Mouse (Mus musculus): ENCODE measurements at regions not wholly inside any gene's neighbourhood (a gene's known extent, or its start where the extent isn't known, plus 50 kb on each side); places are given as distances from the start of the nearest gene placed in this dataset.
A peak's percentile ranks its signal among the peaks of the same experiment; 100 is the strongest.

DNA sequence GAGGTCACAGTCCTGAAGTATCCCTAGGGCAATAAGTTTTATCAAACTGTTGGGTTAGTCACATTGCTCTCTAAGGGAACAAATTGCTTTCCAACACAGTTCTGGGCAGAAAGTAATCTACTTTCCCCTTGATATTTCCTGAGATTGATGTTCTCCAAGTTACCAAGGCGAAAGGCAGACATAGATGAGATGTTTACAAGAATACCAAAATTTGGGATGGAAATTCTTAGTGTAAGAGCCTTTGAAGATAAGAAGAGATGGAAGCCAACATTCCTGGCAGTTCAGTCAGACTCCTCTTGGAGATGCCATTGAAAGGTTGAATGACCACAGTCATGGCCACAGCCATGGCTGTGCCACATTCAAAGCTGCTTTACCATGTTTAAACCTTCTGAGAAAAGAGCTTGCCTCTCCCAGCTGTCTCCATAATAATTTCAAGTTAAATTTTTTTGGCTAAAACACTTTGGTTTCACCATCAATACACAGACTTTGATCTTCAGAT is 199.4 kb downstream of the 1700129C05Rik start:
- no peak overlapping the region for H3K9ac ChIP-seq (replicated peaks)
- H3K4me3 ChIP-seq (ENCODE audit: insufficient read depth in 1 of 2, low read depth in 2 of 2, low read length in 2 of 2), result no peak overlapping the region
- TF ChIP-seq CTCF (IDR thresholded peaks at IDR 0.05; ENCODE audit: low read depth), result no peak
- no peak for TF ChIP-seq EP300 (IDR thresholded peaks at IDR 0.05; ENCODE audit: low read depth)
- WGBS (ENCODE audit: insufficient replicate concordance), result 55% methylated on average over 1 of the region's 1 CpGs
- no peak overlapping the region for H3K4me2 ChIP-seq (ENCODE audit: low read depth)
- DNase-seq (ENCODE audit: low read depth in 3 of 3, low spot score in 3 of 3), result no peak
- no peaks in the 10 kb centered on the region for H3K36me3 ChIP-seq (replicated peaks; ENCODE audit: control insufficient read depth, insufficient read depth, low read depth)
- ATAC-seq (ENCODE audit: insufficient read depth), result no peak
- H3K27ac ChIP-seq, result no peak overlapping the region
- no peaks in the 10 kb centered on the region for H3K9me3 ChIP-seq (ENCODE audit: control insufficient read depth, low read length)
- no peaks in the 10 kb centered on the region for H3K27me3 ChIP-seq (ENCODE audit: control insufficient read depth, insufficient read depth, low read length)
- no peaks in the 10 kb centered on the region for H3K4me1 ChIP-seq (replicated peaks; ENCODE audit: control insufficient read depth in 2 of 2, insufficient read depth in 2 of 2, low read length in 1 of 2)

DNA sequence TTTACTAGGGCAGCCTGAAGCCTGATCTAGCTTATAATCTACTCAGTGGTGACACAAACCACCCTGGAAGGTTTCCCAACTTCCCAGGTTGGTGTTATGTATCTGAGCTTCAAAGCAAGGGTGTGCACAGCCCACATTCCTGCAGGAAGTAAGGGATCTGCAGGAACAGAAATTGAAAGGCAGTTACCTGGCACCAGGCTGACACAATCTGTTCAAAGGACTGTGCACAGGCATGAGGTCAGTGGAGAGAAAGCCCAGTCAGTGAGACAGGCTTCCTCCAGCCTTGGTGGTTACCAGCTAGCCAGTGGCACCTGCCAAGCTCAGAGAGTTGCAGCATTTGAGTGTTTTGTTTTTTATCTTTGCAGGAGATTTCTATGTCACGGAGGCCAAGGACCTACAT is 203.6 kb downstream of the 1700129C05Rik start:
- no peak overlapping the region for H3K9ac ChIP-seq (replicated peaks)
- 53% methylated on average over 1 of the region's 1 CpGs for WGBS (ENCODE audit: insufficient replicate concordance)
- TF ChIP-seq CTCF (IDR thresholded peaks at IDR 0.05; ENCODE audit: low read depth) (no peak), EP300 (IDR thresholded peaks at IDR 0.05; ENCODE audit: low read depth) (no peak)
- DNase-seq (ENCODE audit: low read depth in 3 of 3, low spot score in 3 of 3) (no peak), ATAC-seq (ENCODE audit: insufficient read depth) (no peak)
- no peak overlapping the region for H3K4me2 ChIP-seq (ENCODE audit: low read depth)
- H3K27me3 ChIP-seq (ENCODE audit: control insufficient read depth, insufficient read depth, low read length), result no peaks in the 10 kb centered on the region
- no peaks in the 10 kb centered on the region for H3K9me3 ChIP-seq (ENCODE audit: control insufficient read depth, low read length)
- no peaks in the 10 kb centered on the region for H3K4me1 ChIP-seq (replicated peaks; ENCODE audit: control insufficient read depth in 2 of 2, insufficient read depth in 2 of 2, low read length in 1 of 2)
- H3K27ac ChIP-seq, result no peak overlapping the region
- no peaks in the 10 kb centered on the region for H3K36me3 ChIP-seq (replicated peaks; ENCODE audit: control insufficient read depth, insufficient read depth, low read depth)
- H3K4me3 ChIP-seq (ENCODE audit: insufficient read depth in 1 of 2, low read depth in 2 of 2, low read length in 2 of 2), result no peak overlapping the region

DNA sequence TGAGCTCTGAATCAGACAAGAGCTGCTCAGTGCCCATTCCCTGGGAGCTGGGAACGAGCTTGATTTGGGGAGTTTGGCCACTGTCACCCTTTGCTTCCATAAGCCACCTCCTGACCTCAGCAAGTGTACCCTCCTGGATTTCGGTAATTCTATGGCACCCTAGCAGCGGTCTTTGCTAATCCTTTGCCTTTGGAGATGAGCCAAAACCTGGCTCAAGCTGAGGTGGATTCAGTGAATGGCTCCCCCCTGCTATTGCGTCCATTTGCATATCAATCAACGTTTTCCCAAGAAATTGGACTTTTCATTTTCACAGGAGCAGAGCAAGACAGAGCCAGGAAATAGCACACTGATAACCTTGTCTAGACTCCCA is 204.1 kb downstream of the 1700129C05Rik start:
- Histone ChIP-seq H3K4me2 (ENCODE audit: low read depth) (no peak overlapping the region), H3K27me3 (ENCODE audit: control insufficient read depth, insufficient read depth, low read length) (no peaks in the 10 kb centered on the region), H3K27ac (no peak overlapping the region), H3K9me3 (ENCODE audit: control insufficient read depth, low read length) (no peaks in the 10 kb centered on the region), H3K9ac (replicated peaks) (no peak overlapping the region), H3K4me1 (replicated peaks; ENCODE audit: control insufficient read depth in 2 of 2, insufficient read depth in 2 of 2, low read length in 1 of 2) (no peaks in the 10 kb centered on the region), H3K4me3 (ENCODE audit: insufficient read depth in 1 of 2, low read depth in 2 of 2, low read length in 2 of 2) (no peak overlapping the region), H3K36me3 (replicated peaks; ENCODE audit: control insufficient read depth, insufficient read depth, low read depth) (no peaks in the 10 kb centered on the region)
- WGBS (ENCODE audit: insufficient replicate concordance), result 38% methylated on average over 5 of the region's 5 CpGs
- no peak for ATAC-seq (ENCODE audit: insufficient read depth)
- TF ChIP-seq CTCF (IDR thresholded peaks at IDR 0.05; ENCODE audit: low read depth), result no peak
- no peak for TF ChIP-seq EP300 (IDR thresholded peaks at IDR 0.05; ENCODE audit: low read depth)
- DNase-seq (ENCODE audit: low read depth in 3 of 3, low spot score in 3 of 3), result no peak

DNA sequence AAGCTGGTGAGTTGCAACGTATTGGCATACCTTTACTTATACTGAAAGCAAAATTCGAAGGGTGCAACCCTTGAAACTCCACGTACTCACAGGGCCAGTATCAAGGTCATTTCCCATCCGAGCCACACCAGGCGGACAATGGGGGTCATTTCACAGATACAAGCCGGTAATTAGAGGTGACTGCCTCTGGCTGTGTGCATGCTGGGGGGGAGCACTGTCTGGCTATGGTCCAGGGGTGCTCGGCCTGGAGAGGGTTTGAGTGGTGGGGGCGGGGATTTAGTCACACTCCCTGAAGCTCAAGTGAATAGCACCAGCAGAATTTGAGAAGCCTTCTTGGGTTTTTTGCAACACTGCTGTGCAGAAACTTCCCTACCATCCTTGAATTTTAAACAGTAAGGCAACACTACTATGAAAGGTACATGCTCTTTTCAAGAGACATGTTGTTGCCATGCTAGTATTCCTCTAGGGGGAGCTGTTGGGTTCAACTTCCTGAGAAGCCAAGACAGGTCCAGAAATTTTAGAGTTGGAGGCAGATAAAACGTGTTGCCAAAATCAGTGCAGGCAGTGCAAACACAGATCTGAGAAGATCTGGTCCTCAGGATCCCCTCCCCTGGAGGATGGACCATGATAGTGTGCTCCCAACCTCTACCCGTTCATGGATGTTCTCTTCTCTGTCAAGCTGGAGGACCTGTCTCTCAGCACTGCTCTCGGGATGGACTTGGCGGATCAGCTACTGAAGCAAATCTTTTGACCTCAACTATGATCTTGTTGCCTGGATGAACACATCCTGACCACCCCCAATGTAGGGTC is 204.7 kb downstream of the 1700129C05Rik start:
- Histone ChIP-seq H3K27me3 (ENCODE audit: control insufficient read depth, insufficient read depth, low read length) (no peaks in the 10 kb centered on the region), H3K27ac (no peak overlapping the region), H3K9ac (replicated peaks) (no peak overlapping the region), H3K9me3 (ENCODE audit: control insufficient read depth, low read length) (no peaks in the 10 kb centered on the region), H3K36me3 (replicated peaks; ENCODE audit: control insufficient read depth, insufficient read depth, low read depth) (no peaks in the 10 kb centered on the region), H3K4me1 (replicated peaks; ENCODE audit: control insufficient read depth in 2 of 2, insufficient read depth in 2 of 2, low read length in 1 of 2) (no peaks in the 10 kb centered on the region), H3K4me2 (ENCODE audit: low read depth) (no peak overlapping the region), H3K4me3 (ENCODE audit: insufficient read depth in 1 of 2, low read depth in 2 of 2, low read length in 2 of 2) (no peak overlapping the region)
- ATAC-seq (ENCODE audit: insufficient read depth) (no peak), DNase-seq (ENCODE audit: low read depth in 3 of 3, low spot score in 3 of 3) (no peak)
- no peak for TF ChIP-seq EP300 (IDR thresholded peaks at IDR 0.05; ENCODE audit: low read depth)
- peak; percentile 22; the same call in 1 of the 2 replicates for TF ChIP-seq CTCF (IDR thresholded peaks at IDR 0.05; ENCODE audit: low read depth)
- 60% methylated on average over 12 of the region's 12 CpGs for WGBS (ENCODE audit: insufficient replicate concordance)

DNA sequence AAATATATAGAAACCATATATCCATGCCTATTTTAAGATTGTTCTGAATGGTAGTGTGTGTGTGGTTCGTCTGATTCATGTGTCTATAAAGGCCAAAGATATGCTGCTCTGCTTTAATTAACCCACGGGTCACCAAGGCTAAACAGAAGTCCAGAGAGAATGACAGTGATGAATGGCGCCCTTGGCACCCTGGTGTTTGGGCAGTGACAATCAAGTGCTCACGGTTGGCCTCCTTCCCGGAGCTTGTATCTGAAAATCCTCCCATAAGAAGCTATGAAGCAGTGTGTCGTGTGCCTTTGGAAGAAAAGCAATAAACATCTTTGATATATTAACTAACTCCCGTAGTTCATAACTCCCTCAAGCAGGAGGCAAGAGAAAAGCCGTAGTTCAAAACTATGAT is 205.4 kb downstream of the 1700129C05Rik start:
- DNase-seq (ENCODE audit: low read depth in 3 of 3, low spot score in 3 of 3) (no peak), ATAC-seq (ENCODE audit: insufficient read depth) (no peak)
- H3K27ac ChIP-seq, result no peak overlapping the region
- WGBS (ENCODE audit: insufficient replicate concordance), result 63% methylated on average over 8 of the region's 8 CpGs
- no peak overlapping the region for H3K9ac ChIP-seq (replicated peaks)
- TF ChIP-seq EP300 (IDR thresholded peaks at IDR 0.05; ENCODE audit: low read depth), result no peak
- TF ChIP-seq CTCF (IDR thresholded peaks at IDR 0.05; ENCODE audit: low read depth), result no peak
- H3K27me3 ChIP-seq (ENCODE audit: control insufficient read depth, insufficient read depth, low read length), result no peaks in the 10 kb centered on the region
- no peak overlapping the region for H3K4me2 ChIP-seq (ENCODE audit: low read depth)
- no peak overlapping the region for H3K4me3 ChIP-seq (ENCODE audit: insufficient read depth in 1 of 2, low read depth in 2 of 2, low read length in 2 of 2)
- H3K4me1 ChIP-seq (replicated peaks; ENCODE audit: control insufficient read depth in 2 of 2, insufficient read depth in 2 of 2, low read length in 1 of 2), result no peaks in the 10 kb centered on the region
- no peaks in the 10 kb centered on the region for H3K36me3 ChIP-seq (replicated peaks; ENCODE audit: control insufficient read depth, insufficient read depth, low read depth)
- H3K9me3 ChIP-seq (ENCODE audit: control insufficient read depth, low read length), result no peaks in the 10 kb centered on the region
